Mouse (Mus musculus) cerebellum, adult 11-12 months (tissue): ENCODE data around the gene Spint2.

Experiments
- DNase-seq: peaks from one replicate; pipeline ENCODE4 v3.0.0; 2022

Spint2 gene

DNA sequence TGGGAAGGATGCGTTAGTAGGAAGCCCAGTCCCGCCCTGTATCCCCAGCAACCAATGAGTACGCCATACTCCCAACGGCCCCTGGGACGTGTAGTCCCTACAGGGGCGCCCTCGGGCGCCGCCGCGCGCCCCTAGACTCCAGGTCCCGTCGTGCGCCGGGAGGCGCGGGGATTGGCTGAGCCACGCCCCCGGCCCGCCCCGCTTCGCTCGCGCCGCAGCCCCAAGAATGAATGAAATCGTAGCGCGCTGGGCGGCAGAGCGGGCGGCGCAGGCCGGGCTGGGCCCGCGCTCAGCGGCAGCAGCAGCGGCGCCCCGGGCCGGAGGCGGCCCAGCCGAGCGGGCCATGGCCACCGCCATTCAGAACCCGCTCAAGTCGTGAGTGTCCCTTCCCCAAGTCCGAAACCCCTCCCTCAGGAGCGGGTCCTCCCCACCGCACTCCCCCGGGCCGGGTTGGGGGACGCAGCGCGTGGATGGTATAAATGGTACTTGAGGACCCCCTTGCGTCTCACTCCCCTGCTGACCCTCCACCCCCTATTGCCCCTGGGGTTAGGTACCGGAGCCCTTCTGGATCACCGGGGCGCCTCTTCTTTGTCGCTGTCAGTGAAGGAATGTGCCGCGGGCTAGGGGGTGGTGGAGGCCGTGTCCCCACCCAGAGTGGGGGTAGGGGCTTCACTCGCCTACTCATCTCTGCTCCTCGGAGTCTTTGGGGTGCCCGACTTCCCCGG is 22.2 kb upstream of the Spint2 start, which contains the start of gene Dpf1:
Gene Dpf1, plus strand, starts transcription at position 214 of the 725 bp plus-strand sequence.
- peak; percentile 92 for DNase-seq

DNA sequence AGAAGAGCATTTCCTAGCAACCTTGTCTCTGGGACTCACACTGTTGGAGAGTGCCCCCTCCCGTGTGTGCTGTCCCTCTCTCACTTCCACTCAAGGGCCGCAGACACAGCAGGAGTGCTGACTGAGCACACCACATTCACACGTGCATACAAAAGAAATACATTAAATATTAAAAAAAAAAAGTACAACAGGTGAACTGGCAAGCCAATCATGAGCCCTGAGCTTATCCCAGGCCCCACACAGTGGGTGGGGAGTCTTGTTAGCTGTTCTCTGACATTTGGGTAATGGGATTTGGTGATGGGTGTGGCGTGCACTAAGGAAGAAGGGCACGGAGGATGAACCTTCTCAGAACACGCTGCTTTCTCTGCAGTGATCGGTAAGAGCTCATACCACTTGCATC is 20.9 kb upstream of the Spint2 start:
- DNase-seq, result peak; percentile 54

DNA sequence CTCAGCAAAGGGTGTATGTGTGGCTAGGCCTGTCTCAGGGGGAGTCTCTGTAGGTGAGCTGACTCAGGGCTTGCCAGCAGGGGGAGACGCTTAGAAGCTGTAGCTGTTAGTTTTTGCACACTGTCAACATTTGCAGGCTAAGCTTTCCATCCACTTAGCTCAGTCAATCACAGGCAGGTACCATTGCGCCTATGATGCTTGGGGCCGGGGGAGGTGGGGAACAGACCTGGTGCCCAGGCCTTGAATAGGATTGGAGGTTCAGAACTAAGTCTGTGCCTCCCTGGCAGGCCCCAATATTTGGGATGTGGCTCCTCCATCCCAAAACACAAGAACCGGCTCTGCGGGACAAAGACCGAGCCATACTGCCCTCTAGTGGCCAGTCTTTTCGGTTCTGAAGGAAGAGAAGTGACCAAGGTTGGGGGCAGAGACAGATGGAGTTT is 19.4 kb upstream of the Spint2 start:
- DNase-seq, result peak; percentile 71

DNA sequence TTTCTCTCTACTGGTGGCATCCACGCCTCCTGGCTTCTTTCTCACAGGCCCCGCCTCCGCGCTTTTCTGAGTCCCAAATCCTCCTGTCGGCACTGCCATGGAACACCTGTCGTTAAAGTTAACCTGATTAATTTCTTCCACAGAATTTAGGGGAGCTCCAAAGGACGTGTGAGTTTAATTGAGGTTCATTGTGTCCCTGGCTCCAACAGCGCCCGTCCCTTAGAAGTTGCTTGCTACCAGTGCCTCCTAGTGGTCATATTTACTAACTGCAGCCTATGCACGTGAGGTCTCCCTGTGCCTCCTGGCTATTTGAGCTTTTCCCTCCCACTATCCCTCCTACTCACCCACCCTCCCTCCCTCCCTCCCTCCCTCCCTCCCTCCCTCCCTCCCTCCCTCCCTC is 15.3 kb upstream of the Spint2 start:
- peak; percentile 73 for DNase-seq

DNA sequence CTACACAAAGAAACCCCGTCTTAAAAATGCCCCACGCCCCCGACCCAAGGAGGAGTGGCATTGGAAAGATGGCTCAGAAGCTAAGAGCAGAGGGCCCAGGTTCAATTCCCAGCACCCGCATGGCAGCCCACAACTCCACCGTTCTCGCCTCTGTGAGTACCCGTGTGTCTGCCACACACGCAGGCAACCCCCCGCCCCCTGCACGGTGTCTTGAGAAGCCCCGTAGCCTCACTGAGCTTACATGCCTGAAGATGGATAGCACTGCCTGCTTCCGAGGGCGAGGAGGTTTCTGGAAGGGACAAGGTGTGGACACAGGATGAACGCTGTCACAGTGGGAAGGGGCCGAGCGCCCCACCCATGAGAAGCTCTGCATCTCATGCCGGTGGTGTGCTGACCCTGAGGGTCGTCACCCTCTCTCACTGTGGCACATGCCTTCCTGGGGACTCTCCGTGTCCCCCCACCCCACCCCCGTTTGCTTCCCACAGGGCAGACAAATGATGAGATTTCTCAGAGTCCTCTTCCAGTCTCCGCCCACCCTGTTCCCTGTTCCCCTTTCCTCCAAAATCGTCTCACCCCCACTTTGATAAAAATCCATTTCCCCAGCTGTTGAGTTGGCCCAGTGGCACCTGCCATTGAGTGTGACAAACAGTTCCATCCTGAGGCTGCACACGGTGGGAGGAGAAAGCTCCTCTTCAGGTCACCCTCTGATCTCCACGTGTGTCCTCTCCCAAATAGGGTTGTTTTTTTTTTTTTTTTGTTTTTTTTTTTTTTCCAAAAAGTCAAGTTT is 14.3 kb upstream of the Spint2 start:
- peak; percentile 42 for DNase-seq

DNA sequence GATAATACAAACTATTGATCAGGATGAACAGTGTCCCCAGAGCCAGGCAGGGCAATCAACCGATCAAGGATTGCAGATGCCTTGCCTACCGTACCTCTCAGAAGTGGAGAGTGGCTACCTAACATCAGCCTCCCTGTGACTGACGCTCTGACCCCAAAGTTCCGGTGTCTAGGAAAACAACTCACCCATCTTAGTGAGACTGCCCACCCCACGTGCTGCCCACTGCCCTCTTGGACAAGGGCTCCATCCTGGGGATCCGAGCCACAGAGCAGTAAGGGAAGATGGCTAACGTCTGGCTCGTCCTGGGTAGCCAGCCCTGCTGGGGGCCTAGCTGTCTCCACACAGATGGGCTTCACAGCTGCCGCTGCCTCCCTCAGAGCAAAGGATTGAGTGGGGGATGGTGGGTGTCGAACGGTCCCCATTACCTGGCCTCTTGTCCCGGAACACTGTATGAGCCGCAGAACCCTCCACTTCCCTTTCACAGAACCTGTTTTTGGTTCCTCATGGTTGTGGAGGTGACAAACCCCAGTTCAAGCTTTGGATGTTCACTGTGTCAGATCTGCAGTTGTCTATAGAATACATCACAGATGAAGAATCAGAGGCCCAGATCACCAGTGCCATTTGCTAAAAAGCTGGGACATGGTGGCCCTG is 12.5 kb upstream of the Spint2 start:
- DNase-seq, result no peak

DNA sequence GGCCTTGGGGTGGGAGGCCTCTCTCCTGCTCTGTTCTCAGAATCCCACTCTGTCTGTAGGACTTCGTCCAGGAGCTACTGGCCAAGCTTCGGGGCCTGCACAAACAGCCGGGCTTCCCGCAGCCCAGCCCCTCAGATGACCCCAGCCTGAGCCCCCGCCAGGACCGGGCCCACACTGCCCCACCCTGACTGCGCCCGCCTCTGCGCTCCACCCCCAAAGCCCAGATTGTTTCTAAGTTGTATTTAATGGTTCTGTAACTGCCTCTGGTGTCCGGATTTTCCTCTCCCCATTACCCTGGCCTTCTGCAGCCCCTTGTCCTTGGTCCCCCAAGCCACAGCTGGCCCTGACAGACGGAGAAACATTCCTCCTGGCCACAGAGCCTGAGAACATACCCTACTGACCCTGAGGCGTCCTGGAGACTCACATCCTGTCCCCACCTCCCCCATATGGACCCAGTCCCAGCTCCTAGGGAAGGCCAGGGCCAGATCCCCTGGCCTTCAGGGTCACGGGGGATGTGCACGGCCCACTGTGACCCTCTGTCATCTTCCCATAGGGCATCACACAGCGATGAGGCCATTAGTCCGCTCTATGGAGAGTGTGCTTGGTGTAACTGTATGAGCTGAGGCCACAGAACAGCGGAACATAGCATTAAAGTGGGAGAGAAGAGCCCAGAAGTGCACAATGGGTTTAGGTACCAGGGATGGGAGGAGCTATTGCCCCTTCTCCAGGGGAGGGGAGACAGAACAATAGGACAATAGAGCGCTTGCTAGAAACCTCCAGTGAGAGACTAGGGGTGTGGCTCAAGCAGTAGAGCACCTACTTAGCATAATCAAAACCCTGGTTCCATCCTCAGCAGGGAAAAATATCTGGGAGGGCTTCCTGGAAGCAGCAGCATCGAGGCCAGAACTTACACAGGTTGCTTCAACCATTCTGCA is 11.7 kb upstream of the Spint2 start:
- peak; percentile 54 for DNase-seq

DNA sequence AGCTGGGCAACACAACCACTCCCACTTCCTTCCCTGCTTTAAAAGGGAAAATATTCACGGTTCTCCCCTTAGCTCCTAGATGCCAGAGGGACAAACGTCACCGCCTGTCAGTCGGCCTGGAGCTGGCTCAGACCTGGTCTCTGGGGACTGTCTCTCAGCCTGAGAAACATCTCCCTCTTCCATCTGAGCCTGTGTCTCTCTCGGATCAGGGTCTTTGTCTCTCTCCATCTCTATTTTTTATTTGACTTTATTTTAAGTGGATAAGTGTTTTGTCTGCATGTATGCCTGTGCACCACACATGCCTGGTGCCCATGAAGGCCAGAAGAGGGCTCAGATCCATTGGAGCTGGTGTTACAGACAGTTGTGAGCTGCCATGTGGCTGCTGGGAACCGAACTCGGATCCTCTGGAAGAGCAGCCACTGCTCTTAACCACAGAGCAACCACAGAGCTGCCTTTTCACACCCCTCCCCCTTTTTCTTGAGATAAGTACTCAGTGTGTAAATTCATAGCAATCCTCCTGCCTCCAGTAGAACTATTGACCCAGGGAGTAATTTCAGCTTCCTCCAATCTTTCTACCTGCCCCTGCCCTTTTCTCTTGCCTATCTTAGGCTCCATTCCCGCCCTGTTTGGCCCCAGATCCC is 10.9 kb upstream of the Spint2 start:
- DNase-seq, result no peak

DNA sequence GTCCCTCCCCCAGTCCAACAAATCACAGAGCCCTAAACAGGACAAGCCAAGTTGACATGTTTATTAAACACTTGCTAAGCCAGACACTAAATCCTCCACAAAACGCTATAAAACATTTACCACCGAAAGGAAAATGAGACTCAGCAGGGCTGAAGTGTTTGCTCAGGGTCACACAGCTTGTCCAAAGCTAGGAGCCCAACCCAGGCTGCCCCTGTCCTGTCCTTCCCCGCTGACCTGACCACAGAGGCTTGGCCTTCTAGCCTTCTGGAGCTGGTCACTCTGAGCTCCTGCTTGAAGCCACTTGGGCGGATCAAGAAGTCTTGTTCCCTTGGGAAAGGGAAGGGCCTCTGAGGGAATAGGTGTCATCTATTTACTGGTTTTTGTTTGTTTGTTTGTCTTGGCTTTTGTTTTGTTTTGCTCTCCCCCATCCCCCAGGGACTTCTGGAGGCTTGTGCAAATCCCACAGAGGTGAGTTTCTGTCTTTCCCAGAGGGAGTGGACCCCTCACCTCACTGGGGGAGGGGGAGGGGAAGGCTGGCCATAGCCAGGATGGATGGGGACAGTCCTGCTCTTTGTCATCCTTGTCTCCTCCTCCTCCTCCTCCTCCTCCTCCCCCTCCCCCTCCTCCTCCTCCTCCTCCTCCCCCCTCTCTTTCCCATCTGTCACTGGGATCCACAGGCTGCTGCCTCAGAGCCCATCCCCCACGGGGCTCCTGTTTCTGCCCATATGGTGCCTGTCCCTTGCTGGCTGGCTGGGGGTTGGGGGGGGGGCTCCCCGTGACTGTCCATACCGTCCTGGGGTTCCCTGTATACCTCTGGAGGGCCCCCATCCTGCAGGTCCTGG is 10.1 kb upstream of the Spint2 start:
- DNase-seq, result peak; percentile 83

DNA sequence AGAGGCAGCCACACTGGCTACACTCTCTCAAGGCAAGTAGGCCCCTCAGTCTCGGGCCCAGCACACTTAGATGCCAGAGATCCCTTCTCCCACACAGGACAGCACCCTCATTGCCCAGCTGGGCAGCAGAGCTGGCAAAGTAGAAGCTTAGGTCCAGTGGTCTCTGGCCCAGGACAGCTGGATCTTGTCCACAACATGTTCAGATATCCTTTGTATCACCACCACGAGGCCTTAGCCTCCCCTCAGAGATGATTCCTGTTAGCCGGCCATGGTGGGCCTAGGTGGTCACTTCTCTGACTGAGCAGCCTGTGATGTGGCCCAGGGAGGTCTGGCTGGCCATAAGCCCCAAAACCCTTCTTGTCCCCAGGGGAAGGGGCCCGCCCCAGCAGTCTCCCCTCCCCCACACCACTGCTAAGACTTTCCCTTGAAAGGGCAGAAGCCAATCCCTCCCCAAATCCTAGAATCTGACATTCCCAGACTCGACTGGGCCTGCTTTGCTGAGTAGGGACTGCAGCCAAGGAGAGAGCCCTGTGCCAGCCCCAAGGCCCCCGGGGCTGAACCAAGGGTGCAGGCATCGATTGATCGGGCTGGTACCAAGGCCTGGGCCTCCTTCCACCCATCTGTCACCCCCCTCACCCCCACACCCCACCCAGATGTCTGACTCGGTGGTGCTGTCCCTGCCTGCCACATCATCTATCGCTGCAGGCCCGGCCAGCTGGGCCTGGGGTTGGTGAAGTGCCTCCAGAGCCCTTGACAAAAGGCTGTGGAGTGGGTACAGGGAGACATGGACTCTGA is 9.2 kb upstream of the Spint2 start:
- peak; percentile 66 for DNase-seq

DNA sequence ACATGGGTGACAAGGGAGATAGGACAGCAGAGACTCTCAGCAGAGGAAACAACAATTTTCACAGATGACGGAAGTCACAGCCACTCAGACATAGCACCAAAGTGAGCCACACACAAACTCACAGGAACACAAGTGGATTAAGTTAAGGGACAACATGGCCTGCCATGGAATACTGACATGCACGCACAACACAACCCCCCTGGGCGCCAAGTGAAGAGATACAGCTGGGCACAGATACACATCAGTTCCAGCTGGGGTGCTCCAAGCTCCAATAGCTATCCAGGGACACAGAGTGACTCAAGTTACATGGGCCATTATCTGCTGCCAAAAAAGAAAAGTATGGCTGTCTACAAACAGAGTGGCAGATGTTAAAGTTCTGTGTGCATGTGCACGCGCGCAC is 8.1 kb upstream of the Spint2 start:
- DNase-seq, result peak; percentile 35

DNA sequence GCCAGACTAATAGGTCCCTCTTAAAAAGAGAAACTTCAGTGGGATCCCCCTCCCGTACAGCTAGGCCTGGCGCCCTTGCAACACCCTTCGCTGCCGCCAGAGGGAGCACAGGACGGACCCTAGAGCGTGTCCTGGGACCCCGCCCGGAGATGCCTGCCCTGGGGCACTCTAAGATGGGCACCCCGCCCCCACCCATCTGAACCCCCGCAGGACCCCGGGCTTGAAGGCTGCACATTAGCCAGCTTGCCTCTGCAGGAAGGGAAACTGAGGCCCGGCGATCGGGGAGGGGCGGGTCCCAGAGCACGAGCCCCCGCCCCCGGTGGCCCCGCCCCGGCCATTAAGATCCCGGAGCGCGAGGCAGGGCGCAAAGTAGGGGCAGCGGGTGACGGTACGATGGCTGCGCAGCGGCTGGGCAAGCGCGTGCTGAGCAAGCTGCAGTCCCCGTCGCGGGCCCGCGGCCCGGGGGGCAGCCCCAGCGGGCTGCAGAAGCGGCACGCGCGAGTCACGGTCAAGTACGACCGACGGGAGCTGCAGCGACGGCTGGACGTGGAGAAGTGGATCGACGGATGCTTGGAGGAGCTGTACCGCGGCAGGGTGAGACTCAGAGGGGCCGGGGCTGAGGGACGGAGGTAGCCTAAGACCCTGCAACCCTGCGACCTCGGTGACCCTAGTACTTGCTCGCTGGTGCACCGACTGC is 7.4 kb upstream of the Spint2 start, which contains the start of gene Ppp1r14a:
Gene Ppp1r14a, plus strand, starts transcription at position 367 of the 697 bp plus-strand sequence.
- DNase-seq, result peak; percentile 68

DNA sequence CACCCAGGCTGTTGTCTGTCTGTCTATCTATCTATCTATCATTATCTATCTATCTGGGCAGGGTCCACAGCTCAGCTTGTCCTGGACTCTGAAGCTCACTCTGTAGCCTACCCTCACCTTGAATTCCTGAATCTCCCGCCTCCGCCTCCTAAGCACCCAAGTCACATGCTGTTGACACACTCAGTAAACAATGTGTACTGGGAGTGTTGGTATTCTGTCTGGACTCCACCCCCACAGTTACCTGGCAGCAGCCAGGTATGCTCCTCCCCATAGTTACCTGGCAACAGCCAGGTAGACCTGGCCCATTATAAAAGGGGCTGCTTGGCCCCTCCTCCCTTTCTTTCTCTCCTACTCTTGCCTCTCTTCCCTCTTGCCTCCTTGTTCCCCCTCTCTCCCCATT is 6.4 kb upstream of the Spint2 start:
- DNase-seq, result no peak

DNA sequence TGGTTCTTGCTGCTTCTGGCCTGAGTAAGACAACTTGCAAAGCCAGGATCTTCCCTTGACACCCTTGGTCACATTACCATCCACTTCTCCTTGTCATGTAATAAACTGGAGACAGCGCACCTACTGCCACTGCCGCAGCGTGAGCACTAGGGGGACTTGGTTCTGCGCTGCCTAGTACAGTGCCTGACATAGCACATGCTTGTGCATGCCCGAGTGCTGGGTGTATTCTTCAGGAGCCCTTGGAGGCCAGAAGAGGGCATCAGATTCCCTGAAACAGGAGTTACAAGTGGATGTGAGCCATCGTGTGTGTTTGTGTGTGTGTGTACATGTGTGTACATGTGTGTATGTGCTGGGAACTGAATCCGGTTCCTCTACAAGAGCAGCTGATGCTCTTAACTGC is 5.8 kb upstream of the Spint2 start:
- no peak for DNase-seq

DNA sequence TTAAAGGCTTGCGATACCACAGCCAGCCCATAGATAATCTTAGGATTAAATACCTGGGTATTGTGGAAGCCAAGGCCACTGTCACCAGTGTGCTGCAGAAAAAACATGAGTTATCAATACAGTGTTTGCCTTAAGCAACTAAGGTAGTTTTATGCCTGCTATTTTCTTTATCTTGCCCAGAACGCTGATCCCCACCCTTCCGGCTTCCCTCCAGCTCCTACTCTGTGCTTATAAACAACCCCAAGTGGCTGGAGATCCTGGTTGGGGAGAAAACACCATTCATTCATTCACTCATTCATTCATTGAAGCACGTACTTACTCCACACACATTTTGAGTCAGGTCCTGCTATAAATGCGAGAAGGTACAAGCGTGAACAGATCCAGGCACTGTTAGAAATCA is 2.8 kb upstream of the Spint2 start:
- DNase-seq, result no peak

DNA sequence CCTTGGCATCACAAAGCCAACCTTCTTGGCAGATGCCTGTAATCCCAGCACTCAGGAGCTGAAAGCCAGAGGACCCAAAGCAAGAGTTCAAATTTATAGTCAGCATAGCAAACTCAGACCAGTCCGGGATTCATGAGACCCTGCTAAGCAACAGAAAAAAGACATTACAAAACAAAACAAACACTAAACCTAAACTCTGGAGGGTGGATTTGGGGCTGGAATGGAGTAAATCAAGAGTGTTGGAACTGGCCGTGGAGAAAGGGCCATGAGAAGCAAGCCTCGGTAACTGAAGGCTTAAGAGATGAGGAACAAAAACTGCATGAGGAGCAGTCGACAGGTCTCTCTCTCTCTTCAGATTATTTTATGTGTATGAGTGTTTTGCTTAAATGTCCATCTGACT is 2.2 kb upstream of the Spint2 start:
- no peak for DNase-seq

DNA sequence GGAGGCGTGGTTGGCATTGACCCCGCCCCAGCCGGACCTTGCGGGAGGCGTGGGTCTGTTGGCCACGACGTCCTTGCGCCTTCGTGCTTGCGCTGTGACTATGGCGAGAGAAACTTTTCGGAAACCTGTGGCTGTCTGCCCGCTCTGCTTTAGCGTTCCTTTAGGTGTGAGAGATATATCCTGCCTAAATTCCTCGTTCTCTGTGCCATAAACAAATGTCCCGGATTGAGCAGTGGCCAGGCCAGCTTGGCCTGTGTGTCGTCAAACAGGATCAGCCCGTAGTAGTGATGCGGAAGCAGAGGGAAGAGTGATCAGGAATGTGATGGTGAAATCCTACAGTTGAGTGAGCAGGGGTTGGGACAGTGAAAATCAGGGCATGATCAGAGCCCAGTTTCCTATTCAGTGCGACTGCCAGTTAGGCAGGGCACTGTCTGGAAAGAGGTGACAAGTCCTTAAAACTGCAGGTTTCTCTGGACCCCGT is 402 bp upstream of the Spint2 start:
- peak; percentile 86 for DNase-seq

DNA sequence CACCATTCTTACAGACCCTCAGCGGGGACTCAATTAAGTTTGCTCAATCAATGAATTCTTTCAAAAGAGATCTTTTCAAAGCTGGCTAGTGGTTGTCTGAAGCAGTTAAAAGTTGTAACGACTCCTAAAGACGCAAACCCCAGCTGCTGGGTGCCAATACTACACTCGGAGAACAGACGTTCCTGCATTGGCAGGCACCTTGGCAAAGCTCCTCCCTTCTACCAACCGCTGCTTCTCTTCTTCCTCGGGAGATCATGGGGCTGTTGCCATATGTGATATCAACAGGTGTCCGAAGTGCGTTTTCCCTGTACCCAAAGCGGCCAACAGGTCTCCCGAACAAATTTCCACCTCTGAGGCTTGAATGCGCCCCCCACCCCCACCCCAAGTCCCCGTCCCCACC is 911 bp downstream of the Spint2 start:
- peak; percentile 58 for DNase-seq

DNA sequence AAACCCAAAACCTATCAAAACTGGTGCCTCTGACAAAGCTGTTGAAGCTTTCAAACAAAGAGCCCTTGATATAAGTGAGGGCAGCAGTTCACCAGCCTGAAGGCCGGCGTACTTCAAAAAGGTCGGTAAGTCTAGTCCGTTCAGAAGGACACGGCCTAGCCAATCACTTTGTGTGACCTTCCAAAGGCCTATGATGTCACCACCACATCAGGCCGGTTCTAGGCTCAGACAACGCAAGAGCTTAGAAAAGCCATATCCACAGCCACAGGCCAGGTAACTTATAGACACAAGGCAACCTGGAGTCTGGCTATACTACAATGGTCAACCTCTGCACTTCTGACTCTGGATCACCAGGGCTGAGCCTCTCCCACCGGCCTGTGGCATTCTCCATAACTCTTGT is 1.8 kb downstream of the Spint2 start:
- no peak for DNase-seq
